Mouse (Mus musculus) bone marrow macrophage, adult 2 months (primary cell): ENCODE measurements around the gene Sdhb. TPM values are rescaled to one million over a fixed set of nuclear protein-coding genes. Genes with fewer than 3 reads are reported as not detected.

Experiments
- H3K27ac ChIP-seq: 2 replicates; pipeline ENCODE4 v1.5.1; 2012; ENCODE audit warnings: low read depth, low read length; ENCODE audit not compliant: insufficient read depth
- H3K4me1 ChIP-seq: 2 replicates; pipeline ENCODE4 v1.6.1; 2012; ENCODE audit warnings: low read length; ENCODE audit not compliant: control insufficient read depth, insufficient read depth
- H3K4me3 ChIP-seq: 2 replicates; pipeline ENCODE4 v1.5.1; 2012; ENCODE audit warnings: mild to moderate bottlenecking, low read length, moderate library complexity; ENCODE audit not compliant: insufficient read depth
- CTCF ChIP-seq: IDR thresholded peaks from 2 replicates; pipeline ENCODE4 v1.5.1; 2012; ENCODE audit warnings: low read depth, mild to moderate bottlenecking, low read length, moderate library complexity
- POLR2A ChIP-seq: IDR thresholded peaks from 2 replicates; pipeline ENCODE4 v1.6.1; 2012; ENCODE audit warnings: mild to moderate bottlenecking, low read depth, low read length, borderline replicate concordance
- polyA plus RNA-seq: library from polyadenylated mRNA; stranded (reverse); fragments of >200 nt; gene quantifications from 2 replicates; pipeline ENCODE4 v1.2.4, GENCODE M21; 2012; ENCODE audit not compliant: missing spikeins, insufficient read depth, insufficient read length

The Sdhb gene
- polyA plus RNA-seq, 1 experiment = 163 TPM

DNA sequence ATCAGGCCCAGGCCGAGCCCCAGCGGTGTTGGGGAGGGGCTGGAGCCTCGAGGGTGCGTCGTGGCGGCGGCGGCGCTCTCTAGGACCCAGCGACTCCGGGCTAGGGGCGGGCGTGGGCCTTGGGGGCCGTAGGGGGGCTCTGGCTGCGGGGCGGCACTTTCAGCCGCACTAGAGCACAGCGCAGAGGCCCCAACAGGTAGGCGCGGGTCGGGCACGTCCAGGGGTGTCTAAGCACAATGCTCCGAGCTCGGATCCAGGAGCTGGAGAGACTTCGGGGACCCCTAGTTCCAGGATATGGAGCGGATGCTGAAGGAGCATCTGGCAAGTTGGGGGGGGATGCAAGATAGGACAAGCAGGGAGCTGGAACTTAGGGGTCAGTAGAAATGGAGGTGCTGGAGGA, 49.5 kb downstream of the Sdhb start:
- Histone ChIP-seq H3K4me3 (no peak overlapping the region), H3K27ac (no peak overlapping the region), H3K4me1 (no peaks in the 10 kb centered on the region)
- TF ChIP-seq CTCF = no peak
- TF ChIP-seq POLR2A = no peak

- no peak for TF ChIP-seq POLR2A
- no peak for TF ChIP-seq CTCF
- Histone ChIP-seq H3K27ac (no peak overlapping the region), H3K4me3 (no peak overlapping the region), H3K4me1 (peaks cover 2% of the 10 kb centered on the region)
Observed at GRCm38 (mm10) chr4:141010941-141011429, 50.0 kb downstream of the Sdhb start.

DNA sequence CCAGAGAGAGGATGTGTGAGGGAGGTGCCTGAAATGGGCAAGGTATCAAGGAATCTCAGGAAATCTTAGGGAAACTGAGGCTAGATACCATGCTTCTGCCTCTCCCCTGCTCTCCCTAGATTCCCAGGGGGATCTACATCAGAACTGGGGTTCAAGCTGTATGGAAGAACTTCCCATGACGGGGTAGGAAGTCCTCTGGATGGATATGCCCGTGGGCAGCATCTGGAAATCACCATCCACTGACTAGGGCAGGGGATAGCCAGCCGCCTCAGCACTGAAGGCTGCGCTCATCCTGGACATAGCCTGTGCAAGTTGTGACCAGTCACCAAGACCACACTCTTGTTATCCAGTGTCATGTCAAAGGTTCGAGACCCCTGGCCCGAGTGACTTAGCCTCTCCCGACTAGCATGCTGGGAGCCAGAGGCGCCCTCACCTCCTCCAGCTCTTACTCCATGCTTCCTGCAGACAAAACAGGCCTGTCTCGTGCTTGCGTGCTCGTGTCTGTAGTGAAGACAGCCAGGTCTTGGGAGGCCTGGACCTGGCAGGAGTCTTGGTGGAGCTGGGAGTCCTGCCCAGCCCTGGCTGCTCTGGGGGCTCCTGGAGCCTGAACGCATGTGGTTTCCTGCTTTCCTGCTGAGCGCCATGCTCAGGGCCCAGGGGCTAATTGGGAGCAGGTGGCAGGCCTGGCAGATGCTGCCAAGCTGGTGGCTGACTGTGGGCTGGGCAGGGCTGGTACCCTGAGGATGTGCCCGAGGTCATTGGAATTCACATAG, 50.7 kb downstream of the Sdhb start:
- Histone ChIP-seq H3K4me3 (no peak overlapping the region), H3K27ac (no peak overlapping the region), H3K4me1 (peaks cover 8% of the 10 kb centered on the region)
- TF ChIP-seq CTCF = no peak

DNA sequence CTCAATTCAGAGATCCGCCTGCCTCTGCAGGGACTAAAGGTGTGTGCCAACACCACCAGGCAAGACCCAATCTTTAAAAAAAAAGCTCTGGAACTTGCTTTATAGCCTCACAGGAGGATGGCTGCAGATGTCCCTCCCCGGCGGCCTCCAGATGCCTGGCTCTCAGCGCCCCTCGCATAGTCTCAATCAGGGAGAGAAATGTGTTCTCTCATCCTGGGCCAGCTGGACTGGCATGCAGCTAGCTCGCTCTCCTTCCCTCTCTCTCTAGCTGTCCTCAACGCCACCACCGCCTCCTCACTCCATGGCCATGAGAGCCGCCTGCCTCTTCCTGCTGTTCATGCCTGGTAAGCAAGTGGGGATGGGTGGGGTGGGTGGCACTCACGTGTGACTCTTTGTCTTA, 51.6 kb downstream of the Sdhb start:
- peaks cover 14% of the 10 kb centered on the region for H3K4me1 ChIP-seq
- no peak for TF ChIP-seq CTCF
- no peak for TF ChIP-seq POLR2A
- H3K27ac ChIP-seq = no peak overlapping the region
- H3K4me3 ChIP-seq = no peak overlapping the region

- Histone ChIP-seq H3K4me1 (peaks cover 14% of the 10 kb centered on the region), H3K4me3 (no peak overlapping the region), H3K27ac (no peak overlapping the region)
- TF ChIP-seq CTCF = no peak
- TF ChIP-seq POLR2A = no peak
Observed at GRCm38 (mm10) chr4:141014114-141014513, 53.1 kb downstream of the Sdhb start.

- Histone ChIP-seq H3K4me1 (peaks cover 14% of the 10 kb centered on the region), H3K27ac (no peak overlapping the region), H3K4me3 (no peak overlapping the region)
- TF ChIP-seq POLR2A (no peak), CTCF (no peak)
Observed at GRCm38 (mm10) chr4:141014856-141015255, 53.9 kb downstream of the Sdhb start.

DNA sequence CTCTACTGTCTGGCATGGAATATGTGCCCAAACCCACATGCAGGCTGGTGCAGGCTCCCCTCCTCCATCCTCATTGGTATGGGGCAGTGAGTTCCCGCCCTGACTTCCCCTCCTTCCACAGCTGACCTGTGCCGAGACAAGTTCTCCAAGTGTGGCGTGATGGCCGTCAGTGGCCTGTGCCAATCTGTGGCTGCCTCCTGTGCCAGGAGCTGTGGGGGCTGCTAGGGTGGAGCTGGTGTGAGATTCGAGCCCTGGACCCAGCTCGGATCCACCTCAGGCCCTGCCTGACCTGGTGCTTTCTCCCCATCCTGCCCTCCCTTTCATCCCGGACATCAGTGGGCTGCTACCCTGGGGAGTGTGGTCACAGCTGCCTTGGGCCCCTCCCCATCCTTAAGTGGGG, 54.4 kb downstream of the Sdhb start:
- H3K4me3 ChIP-seq = no peak overlapping the region
- no peak overlapping the region for H3K27ac ChIP-seq
- TF ChIP-seq POLR2A (no peak), CTCF (no peak)
- H3K4me1 ChIP-seq = peaks cover 14% of the 10 kb centered on the region

DNA sequence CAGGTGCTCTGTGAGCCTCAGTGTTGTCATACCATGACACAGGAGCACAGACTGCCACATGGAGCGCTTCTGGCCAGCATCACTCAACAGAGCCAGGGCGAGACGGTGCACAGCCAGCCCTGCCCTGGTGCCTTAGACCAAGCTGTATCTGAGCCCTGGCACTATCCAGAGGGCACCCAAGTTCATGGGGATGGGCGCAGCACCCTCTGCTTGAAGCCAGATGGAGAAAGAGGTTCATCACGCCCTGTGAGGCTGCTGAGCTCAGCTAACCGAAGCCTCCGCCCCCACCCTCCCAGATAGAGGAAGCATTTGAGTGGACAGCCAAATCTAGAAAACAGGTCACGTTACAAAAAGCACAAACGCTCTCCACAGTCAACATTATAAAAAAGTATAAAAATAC, 55.3 kb downstream of the Sdhb start:
- Histone ChIP-seq H3K27ac (peak overlapping the region; percentile 77), H3K4me3 (no peak overlapping the region)
- TF ChIP-seq POLR2A (no peak), CTCF (no peak)

GRCm38 (mm10) chr4:141017657-141018436, 56.8 kb downstream of the Sdhb start:
- no peak overlapping the region for H3K27ac ChIP-seq
- H3K4me3 ChIP-seq = no peak overlapping the region
- peaks cover 14% of the 10 kb centered on the region for H3K4me1 ChIP-seq
- TF ChIP-seq POLR2A (no peak), CTCF (no peak)

More for the DNA sequence above, 55.3 kb downstream of the Sdhb start:
- peaks cover 14% of the 10 kb centered on the region for H3K4me1 ChIP-seq

- TF ChIP-seq CTCF = no peak
- TF ChIP-seq POLR2A = no peak
- Histone ChIP-seq H3K4me3 (no peak overlapping the region), H3K27ac (no peak overlapping the region), H3K4me1 (peaks cover 19% of the 10 kb centered on the region)
Observed at GRCm38 (mm10) chr4:141020220-141020619, 59.2 kb downstream of the Sdhb start.
